Mouse (Mus musculus) cerebellum, adult 9-10 months (tissue): ENCODE measurements around the gene Ddb2.

Experiments used
- DNase-seq: peaks from one replicate; pipeline ENCODE4 v3.0.0; 2022

The Ddb2 gene

GRCm38 (mm10) chr2:91236601-91237510 is at the start of gene Ddb2:
Ddb2 (minus strand) TSS chr2:91236982.
- DNase-seq = peak; percentile 91

GRCm38 (mm10) chr2:91285885-91286505 is 49.2 kb upstream of the Ddb2 start:
- peak; percentile 88 for DNase-seq

GRCm38 (mm10) chr2:91284375-91285199 is 47.8 kb upstream of the Ddb2 start:
- DNase-seq = peak; percentile 85

- peak; percentile 66 for DNase-seq
Measured at GRCm38 (mm10) chr2:91283972-91284371, 47.2 kb upstream of the Ddb2 start.

- peak; percentile 26 for DNase-seq
Measured at GRCm38 (mm10) chr2:91281366-91281765, 44.6 kb upstream of the Ddb2 start.

GRCm38 (mm10) chr2:91279372-91279755 is 42.6 kb upstream of the Ddb2 start:
- no peak for DNase-seq

GRCm38 (mm10) chr2:91278749-91279371 is 42.1 kb upstream of the Ddb2 start:
- peak; percentile 72 for DNase-seq

GRCm38 (mm10) chr2:91269687-91270133 is 32.9 kb upstream of the Ddb2 start:
- DNase-seq = peak; percentile 84

- DNase-seq = no peak
Measured at GRCm38 (mm10) chr2:91268706-91269105, 31.9 kb upstream of the Ddb2 start.

- DNase-seq = no peak
Measured at GRCm38 (mm10) chr2:91268042-91268441, 31.3 kb upstream of the Ddb2 start.

- DNase-seq = peak; percentile 98
Measured at GRCm38 (mm10) chr2:91264711-91265681, 28.2 kb upstream of the Ddb2 start, which contains the start of gene Arfgap2. Arfgap2 (plus strand) TSS chr2:91264974.

- DNase-seq = no peak
Measured at GRCm38 (mm10) chr2:91263692-91264660, 27.2 kb upstream of the Ddb2 start.

- DNase-seq = no peak
Measured at GRCm38 (mm10) chr2:91259493-91259892, 22.7 kb upstream of the Ddb2 start.

- no peak for DNase-seq
Measured at GRCm38 (mm10) chr2:91258830-91259229, 22.0 kb upstream of the Ddb2 start.

- DNase-seq = peak; percentile 71
Measured at GRCm38 (mm10) chr2:91258054-91258453, 21.3 kb upstream of the Ddb2 start.

GRCm38 (mm10) chr2:91257126-91257980 is 20.6 kb upstream of the Ddb2 start:
- peak; percentile 71 for DNase-seq

GRCm38 (mm10) chr2:91256256-91257125 is 19.7 kb upstream of the Ddb2 start:
- DNase-seq = peak; percentile 79

- DNase-seq = peak; percentile 80
Measured at GRCm38 (mm10) chr2:91255661-91256150, 18.9 kb upstream of the Ddb2 start, which contains the start of gene Pacsin3. Pacsin3 (plus strand) TSS chr2:91255954.
